Mouse (Mus musculus) effector memory CD4-positive, alpha-beta T cell, adult 7 months (primary cell): ENCODE data around the gene Trip10. TPM values are rescaled to one million over a fixed set of nuclear protein-coding genes. Genes with fewer than 3 reads are reported as not detected.

Experiments used
- polyA plus RNA-seq: library from polyadenylated mRNA; unstranded; fragments of 100-300 nt; shearing (Covaris generic); gene quantifications from one replicate; pipeline ENCODE4 v1.2.1, GENCODE M21; 2017

Trip10 gene
- 9.0 TPM for polyA plus RNA-seq

GRCm38 (mm10) chr17:57249186-57250181, at the start of gene Trip10:
Trip10 (plus strand) TSS chr17:57249455.

GRCm38 (mm10) chr17:57228014-57228413, 21.2 kb upstream of the Trip10 start, which contains the start of gene C3:
C3 (minus strand) TSS chr17:57228136.

GRCm38 (mm10) chr17:57248201-57248699, 1.0 kb upstream of the Trip10 start, which contains the start of gene Gpr108:
Gpr108 (minus strand) TSS chr17:57248446.

GRCm38 (mm10) chr17:57278943-57279590, 29.8 kb downstream of the Trip10 start, which contains the start of gene Vav1:
Vav1 (plus strand) TSS chr17:57279100.

Other genes with a start within 250 kb of the Trip10 start
- not detected for gene Pspn, start 249.4 kb upstream of the Trip10 start, polyA plus RNA-seq
- gene Gtf2f1, start 238.2 kb upstream of the Trip10 start, polyA plus RNA-seq, result 68.1 TPM
- gene Gm17949, start 238.0 kb upstream of the Trip10 start, polyA plus RNA-seq, result 0.66 TPM
- 33.8 TPM for gene Khsrp, start 217.9 kb upstream of the Trip10 start, polyA plus RNA-seq
- gene Slc25a41, start 207.8 kb upstream of the Trip10 start, polyA plus RNA-seq, result not detected
- 9.6 TPM for gene Crb3, start 190.3 kb upstream of the Trip10 start, polyA plus RNA-seq
- 6.1 TPM for gene Slc25a23, start 189.6 kb upstream of the Trip10 start, polyA plus RNA-seq
- 183 TPM for gene Dennd1c, start 170.9 kb upstream of the Trip10 start, polyA plus RNA-seq
- 0.73 TPM for gene Tubb4a, start 161.7 kb upstream of the Trip10 start, polyA plus RNA-seq
- gene Tnfsf9, start 144.1 kb upstream of the Trip10 start, polyA plus RNA-seq, result 36.0 TPM
- gene Cd70, start 99.7 kb upstream of the Trip10 start, polyA plus RNA-seq, result 1.1 TPM
- gene Tnfsf14, start 55.3 kb upstream of the Trip10 start, polyA plus RNA-seq, result 15.3 TPM
- gene C3, start 21.3 kb upstream of the Trip10 start, polyA plus RNA-seq, result 0.24 TPM
- 50.0 TPM for gene Gpr108, start 1.0 kb upstream of the Trip10 start, polyA plus RNA-seq
- 154 TPM for gene Vav1, start 29.6 kb downstream of the Trip10 start, polyA plus RNA-seq
- gene Adgre1, start 109.2 kb downstream of the Trip10 start, polyA plus RNA-seq, result not detected